Mouse (Mus musculus) kidney, adult 2 months (tissue): ENCODE data around the gene Gm21976. TPM values are rescaled to one million over a fixed set of nuclear protein-coding genes. Genes with fewer than 3 reads are reported as not detected.
A peak's percentile ranks its signal among the peaks of the same experiment; 100 is the strongest.

Source experiments
- DNase-seq: peaks from one replicate; pipeline ENCODE4 v3.0.0; 2021
- H3K27ac ChIP-seq: fragments of 200-500 bp; 2 replicates; pipeline ENCODE4 v1.5.1; 2012; ENCODE audit warnings: low read depth, low read length, control low read depth, inconsistent platforms; ENCODE audit not compliant: insufficient read depth
- H3K27me3 ChIP-seq: fragments of 200-500 bp; replicated peaks from 2 replicates; pipeline ENCODE4 v1.6.1; 2012; ENCODE audit warnings: mild to moderate bottlenecking, moderate library complexity, low read length, inconsistent platforms; ENCODE audit not compliant: control insufficient read depth, insufficient read depth
- H3K36me3 ChIP-seq: fragments of 200-500 bp; 2 replicates; pipeline ENCODE4 v1.6.1; 2012; ENCODE audit warnings: mild to moderate bottlenecking, moderate library complexity, low read length, inconsistent platforms; ENCODE audit not compliant: control insufficient read depth, insufficient read depth
- H3K4me1 ChIP-seq: fragments of 200-500 bp; 2 replicates; pipeline ENCODE4 v1.6.1; 2011; ENCODE audit warnings: low read length; ENCODE audit not compliant: control insufficient read depth, insufficient read depth
- H3K4me3 ChIP-seq: fragments of 200-500 bp; 2 replicates; pipeline ENCODE4 v1.5.1; 2011; ENCODE audit warnings: mild to moderate bottlenecking, low read depth, low read length, control low read depth; ENCODE audit not compliant: insufficient read depth
- CTCF ChIP-seq: fragments of 200-500 bp; conservative IDR thresholded peaks from 2 replicates; pipeline ENCODE4 v1.5.1; 2011; ENCODE audit warnings: low read depth, mild to moderate bottlenecking, control low read depth, low read length, moderate library complexity, mixed read lengths; ENCODE audit not compliant: insufficient read depth, insufficient read length
- POLR2A ChIP-seq: fragments of 200-500 bp; IDR thresholded peaks from one replicate; pipeline ENCODE4 v1.6.1; 2011; ENCODE audit warnings: low read depth, low read length, control low read depth
- WGBS: fragments of 180-500 bp; shearing (Covaris S2); methylation state at CpG from one replicate; pipeline ENCODE4 v1.1.7; 2018; 5-methylcytosine and 5-hydroxymethylcytosine counted together
- polyA plus RNA-seq: library from polyadenylated mRNA; depleted of rRNA; stranded (reverse); fragments of >200 nt; gene quantifications from 2 replicates; pipeline ENCODE4 v1.2.3, GENCODE M21; 2012

Gm21976 gene
- polyA plus RNA-seq, 1 experiment = not detected

DNA sequence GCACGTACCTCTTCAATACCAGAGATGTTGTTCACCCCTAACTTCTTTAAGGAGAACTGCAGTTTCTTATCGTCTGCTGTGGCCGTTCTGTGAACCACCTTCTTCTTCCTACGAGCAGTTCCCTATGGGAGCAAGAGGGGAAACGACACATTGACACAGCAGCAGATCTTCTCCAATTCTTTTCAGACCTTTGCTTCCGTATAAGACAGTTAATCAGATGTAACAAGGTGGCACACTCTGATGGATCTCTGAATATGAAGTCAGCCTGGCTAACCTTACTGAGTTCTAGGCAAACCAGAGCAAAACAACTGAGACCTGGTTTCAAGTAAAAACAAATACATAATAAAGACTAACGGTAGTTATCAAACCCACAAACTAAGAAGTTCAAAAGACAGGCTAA, 33.9 kb downstream of the Gm21976 start:
- TF ChIP-seq CTCF = no peak
- TF ChIP-seq POLR2A = no peak
- no peak overlapping the region for H3K27ac ChIP-seq
- WGBS = 46% methylated on average over 7 of the region's 7 CpGs
- H3K36me3 ChIP-seq = peaks cover 22% of the 10 kb centered on the region
- H3K4me3 ChIP-seq = no peak overlapping the region
- no peaks in the 10 kb centered on the region for H3K27me3 ChIP-seq
- DNase-seq = no peak
- peaks cover 4% of the 10 kb centered on the region; the same call in 1 of the 2 replicates for H3K4me1 ChIP-seq

- peaks cover 4% of the 10 kb centered on the region; the same call in 1 of the 2 replicates for H3K4me1 ChIP-seq
- no peak overlapping the region for H3K4me3 ChIP-seq
Measured at GRCm38 (mm10) chr13:98315124-98315523, 35.4 kb downstream of the Gm21976 start.

DNA sequence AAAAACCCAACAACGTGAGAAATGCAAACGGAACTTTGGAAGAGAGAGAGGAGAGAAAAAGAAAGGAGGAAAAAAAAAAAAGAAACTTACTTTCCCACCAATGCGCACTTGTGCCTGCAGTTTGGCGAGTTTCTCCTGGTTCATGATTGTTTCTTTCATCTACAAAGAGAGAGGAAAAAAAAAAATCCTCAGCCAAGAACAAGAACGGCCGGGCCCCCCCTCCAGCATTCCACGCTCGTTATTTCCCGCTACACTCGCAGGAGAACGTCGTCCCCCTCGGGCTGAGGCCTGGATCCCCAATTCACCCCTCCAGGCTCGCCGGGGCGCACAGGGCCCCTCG, 36.4 kb downstream of the Gm21976 start:
- TF ChIP-seq POLR2A (no peak), CTCF (no peak)
- 2% methylated on average over 17 of the region's 17 CpGs for WGBS
- Histone ChIP-seq H3K4me3 (peak overlapping the region; percentile 99), H3K36me3 (peaks cover 14% of the 10 kb centered on the region), H3K27me3 (no peaks in the 10 kb centered on the region), H3K27ac (no peak overlapping the region; the same call in 1 of the 2 replicates), H3K4me1 (peaks cover 4% of the 10 kb centered on the region; the same call in 1 of the 2 replicates)
- no peak for DNase-seq

More at GRCm38 (mm10) chr13:98315124-98315523, 35.4 kb downstream of the Gm21976 start:
- DNase-seq = peak; percentile 39
- peaks cover 18% of the 10 kb centered on the region for H3K36me3 ChIP-seq
- TF ChIP-seq CTCF = no peak
- no peak for TF ChIP-seq POLR2A
- H3K27me3 ChIP-seq = no peaks in the 10 kb centered on the region
- H3K27ac ChIP-seq = no peak overlapping the region
- WGBS = 31% methylated on average over 4 of the region's 4 CpGs

- Histone ChIP-seq H3K36me3 (peaks cover 9% of the 10 kb centered on the region), H3K4me1 (peaks cover 4% of the 10 kb centered on the region; the same call in 1 of the 2 replicates), H3K27me3 (no peaks in the 10 kb centered on the region), H3K4me3 (peak within 1 kb of the TSS; percentile 99), H3K27ac (peak within 1 kb of the TSS; percentile 97)
- DNase-seq = peak; percentile 96
- TF ChIP-seq CTCF (no peak), POLR2A (peak; percentile 51)
- under 1% methylated on average over 90 of the region's 90 CpGs for WGBS
Measured at GRCm38 (mm10) chr13:98316480-98317245, 37.0 kb downstream of the Gm21976 start, which contains the start of gene Btf3. Btf3 (minus strand) TSS chr13:98317006.

- Histone ChIP-seq H3K27ac (peak overlapping the region; percentile 97), H3K4me1 (peaks cover 4% of the 10 kb centered on the region; the same call in 1 of the 2 replicates), H3K27me3 (no peaks in the 10 kb centered on the region), H3K4me3 (peak overlapping the region; percentile 99), H3K36me3 (peaks cover 8% of the 10 kb centered on the region)
- DNase-seq = no peak
- TF ChIP-seq CTCF = 0 out of 2 replicates have a peak, but pooled peaks have one; percentile 15
- TF ChIP-seq POLR2A = no peak
- 2% methylated on average over 16 of the region's 16 CpGs for WGBS
Measured at GRCm38 (mm10) chr13:98317246-98317677, 37.6 kb downstream of the Gm21976 start.

GRCm38 (mm10) chr13:98317911-98318310, 38.2 kb downstream of the Gm21976 start:
- Histone ChIP-seq H3K27ac (no peak overlapping the region), H3K27me3 (no peaks in the 10 kb centered on the region), H3K4me1 (peaks cover 4% of the 10 kb centered on the region; the same call in 1 of the 2 replicates), H3K4me3 (no peak overlapping the region), H3K36me3 (peaks cover 4% of the 10 kb centered on the region)
- no peak for DNase-seq
- TF ChIP-seq POLR2A (no peak), CTCF (no peak)
- 91% methylated on average over 6 of the region's 6 CpGs for WGBS

DNA sequence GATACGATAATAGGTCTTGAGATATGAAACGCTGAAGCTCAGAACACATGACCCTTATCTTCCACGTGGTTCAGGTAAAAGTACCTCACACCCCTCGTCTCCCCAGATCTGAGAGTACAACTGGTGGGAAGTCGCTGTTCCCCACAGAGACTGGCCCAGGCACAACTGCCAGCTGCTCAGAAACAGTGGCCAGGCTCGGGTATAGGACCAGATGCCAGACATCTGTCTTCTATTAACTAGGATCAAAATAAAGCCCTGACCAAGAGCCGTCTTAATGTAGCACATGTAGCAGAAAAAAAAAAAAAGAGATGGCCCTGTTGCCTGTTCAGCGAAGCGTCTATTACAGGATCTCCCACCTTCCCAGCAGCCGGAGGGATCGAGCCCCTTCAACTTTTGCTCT, 45.3 kb downstream of the Gm21976 start:
- DNase-seq = peak; percentile 17
- no peak for TF ChIP-seq CTCF
- no peak for TF ChIP-seq POLR2A
- Histone ChIP-seq H3K27ac (no peak overlapping the region), H3K27me3 (no peaks in the 10 kb centered on the region), H3K36me3 (no peaks in the 10 kb centered on the region), H3K4me3 (no peak overlapping the region), H3K4me1 (no peaks in the 10 kb centered on the region)
- 69% methylated on average over 11 of the region's 11 CpGs for WGBS
